Mouse (Mus musculus): ENCODE results near the gene Tor1aip2.

The Tor1aip2 gene

GRCm38 (mm10) chr1:156041451-156042241 is 6.4 kb downstream of the Tor1aip2 start:
- DNase-seq = no peak

DNA sequence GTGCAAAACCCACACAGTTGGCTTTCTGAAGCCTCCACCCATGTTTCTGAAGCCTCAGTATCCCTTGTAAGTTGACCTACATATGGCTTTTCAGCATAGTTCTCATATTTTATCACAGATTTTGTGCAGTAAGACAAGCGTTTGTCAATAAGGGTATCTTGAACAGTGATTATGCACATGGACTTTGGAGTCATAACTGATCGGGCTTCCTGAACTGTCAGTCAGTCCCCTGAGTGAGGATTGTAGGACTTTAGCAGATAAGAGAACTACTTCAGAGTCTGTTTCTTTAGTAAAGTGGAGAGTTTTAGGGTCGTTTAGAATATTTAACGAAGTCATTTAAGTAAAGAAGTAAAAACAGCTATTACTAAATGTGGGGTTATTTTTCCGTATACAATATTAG is 7.3 kb downstream of the Tor1aip2 start:
- no peak for DNase-seq

DNA sequence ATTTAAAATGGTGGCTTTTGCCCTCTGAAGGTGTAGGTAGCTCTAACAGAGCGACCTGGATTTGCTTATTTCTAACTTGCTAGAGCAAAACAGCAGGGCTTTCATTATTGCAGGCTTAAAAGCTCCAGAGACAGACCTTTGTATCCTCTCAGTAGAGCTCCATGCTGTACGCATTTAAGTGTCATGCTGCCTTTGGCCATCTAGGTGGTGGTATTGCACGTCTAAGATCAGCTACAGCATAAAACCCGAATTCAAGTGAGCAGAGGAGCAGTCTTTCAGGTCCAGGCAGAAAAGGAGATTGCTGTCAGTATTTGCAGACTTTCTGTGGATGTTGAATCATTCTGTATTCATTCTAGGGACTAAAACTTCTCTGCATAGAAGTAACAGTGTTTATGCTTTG is 7.8 kb downstream of the Tor1aip2 start:
- DNase-seq = peak; percentile 34

DNA sequence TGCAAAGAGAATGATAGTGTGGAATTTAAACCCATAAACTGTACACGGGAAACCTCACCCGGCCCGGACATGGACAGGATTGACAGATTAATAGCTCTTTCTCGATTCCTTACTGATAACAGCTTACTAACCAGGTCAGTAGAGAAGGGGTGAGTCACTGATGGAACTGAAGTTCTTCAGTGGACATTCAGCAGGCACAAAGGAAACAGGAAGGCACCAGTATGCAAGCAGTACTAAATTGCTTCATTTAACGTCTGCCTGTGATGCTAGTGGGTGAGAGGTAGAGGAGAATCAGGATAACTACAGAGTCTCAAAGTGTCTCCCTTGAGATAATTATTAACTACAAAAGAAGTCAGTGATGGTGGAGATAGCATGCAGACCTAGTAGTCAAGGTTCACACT is 9.0 kb downstream of the Tor1aip2 start:
- no peak for DNase-seq

- DNase-seq = no peak
Measured at GRCm38 (mm10) chr1:156046688-156047087, 11.5 kb downstream of the Tor1aip2 start.

- no peak for DNase-seq
Measured at GRCm38 (mm10) chr1:156058207-156058606, 23.0 kb downstream of the Tor1aip2 start.

GRCm38 (mm10) chr1:156062193-156062592 is 27.0 kb downstream of the Tor1aip2 start:
- no peak for DNase-seq

GRCm38 (mm10) chr1:156066133-156066532 is 30.9 kb downstream of the Tor1aip2 start:
- DNase-seq = no peak

GRCm38 (mm10) chr1:156070106-156070505 is 34.9 kb downstream of the Tor1aip2 start:
- DNase-seq = no peak

DNA sequence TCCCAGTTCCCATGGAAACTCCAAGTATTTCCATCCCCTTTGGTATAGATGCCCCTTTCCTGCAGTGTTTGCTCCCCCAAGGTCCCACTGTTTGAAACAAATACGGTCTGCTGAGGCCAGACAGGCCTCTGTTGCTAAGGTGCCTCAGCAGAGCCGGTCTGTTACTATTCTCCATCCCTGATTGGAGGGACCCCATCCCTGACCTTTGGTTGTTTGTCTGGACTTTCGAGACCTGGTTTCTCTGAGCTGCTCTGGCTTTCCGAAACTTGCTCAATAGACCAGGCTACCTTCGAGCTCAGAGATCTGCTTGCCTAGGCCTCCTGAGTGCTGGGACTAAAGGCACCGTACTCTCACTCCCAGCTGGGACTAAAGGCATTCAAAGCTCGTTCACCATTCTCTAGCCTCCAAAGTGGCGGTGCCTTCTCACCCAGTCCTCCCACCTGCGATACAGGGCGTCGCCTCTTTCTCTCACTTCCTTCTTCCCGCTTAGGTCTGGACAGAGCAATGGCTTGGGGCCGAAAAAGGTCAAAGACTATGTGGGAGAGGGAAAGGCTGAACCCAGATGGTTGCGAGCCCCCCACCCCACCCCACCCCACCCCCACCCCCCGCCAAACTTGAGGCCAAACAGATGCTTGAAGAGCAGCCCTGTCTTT is 38.1 kb downstream of the Tor1aip2 start:
- no peak for DNase-seq

DNA sequence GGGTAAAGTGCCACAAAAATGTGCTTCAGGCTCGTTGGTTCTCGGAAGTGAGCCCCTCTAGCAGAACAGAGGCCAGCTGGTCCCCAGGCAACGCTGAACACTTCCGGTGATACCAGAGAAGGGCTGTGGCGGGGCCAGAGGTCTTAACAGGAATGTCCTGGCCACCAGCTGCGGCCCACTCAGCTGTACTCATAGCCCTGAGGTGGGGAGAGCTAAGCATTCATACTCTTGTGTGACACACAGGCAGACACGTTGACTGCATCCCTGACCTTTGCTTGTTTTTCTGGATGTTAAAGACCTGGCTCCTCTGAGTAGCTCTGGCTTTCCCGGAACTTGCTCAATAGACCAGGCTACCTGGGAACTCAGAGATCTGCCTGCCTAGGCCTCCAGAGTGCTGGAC is 39.4 kb downstream of the Tor1aip2 start:
- no peak for DNase-seq

GRCm38 (mm10) chr1:156076474-156076873 is 41.3 kb downstream of the Tor1aip2 start:
- DNase-seq = no peak

DNA sequence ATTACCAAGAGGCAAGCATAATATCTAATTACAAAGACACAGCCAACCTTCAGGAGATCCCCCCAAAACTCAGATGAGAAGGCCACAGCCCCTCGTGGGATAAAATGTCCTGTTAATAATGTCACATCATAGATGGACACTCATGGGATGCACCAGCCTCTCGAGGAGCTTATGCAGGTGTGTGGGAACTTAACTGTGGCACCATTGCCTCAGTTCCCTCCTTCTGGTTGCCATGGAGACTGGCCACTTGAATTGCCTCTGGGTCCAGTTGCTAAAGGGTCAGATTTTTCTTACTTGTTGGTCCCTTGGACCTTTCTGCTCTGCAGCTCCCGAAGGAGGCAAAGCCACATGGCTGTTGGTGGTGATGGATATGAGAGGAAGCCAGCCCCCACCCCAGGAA is 42.5 kb downstream of the Tor1aip2 start:
- DNase-seq = no peak

GRCm38 (mm10) chr1:156084603-156085002 is 49.4 kb downstream of the Tor1aip2 start:
- DNase-seq = no peak

- peak; percentile 23 for DNase-seq
Measured at GRCm38 (mm10) chr1:156085770-156086169, 50.6 kb downstream of the Tor1aip2 start.

- DNase-seq = no peak
Measured at GRCm38 (mm10) chr1:156087586-156087985, 52.4 kb downstream of the Tor1aip2 start.

GRCm38 (mm10) chr1:156089561-156089960 is 54.4 kb downstream of the Tor1aip2 start:
- DNase-seq = no peak

DNA sequence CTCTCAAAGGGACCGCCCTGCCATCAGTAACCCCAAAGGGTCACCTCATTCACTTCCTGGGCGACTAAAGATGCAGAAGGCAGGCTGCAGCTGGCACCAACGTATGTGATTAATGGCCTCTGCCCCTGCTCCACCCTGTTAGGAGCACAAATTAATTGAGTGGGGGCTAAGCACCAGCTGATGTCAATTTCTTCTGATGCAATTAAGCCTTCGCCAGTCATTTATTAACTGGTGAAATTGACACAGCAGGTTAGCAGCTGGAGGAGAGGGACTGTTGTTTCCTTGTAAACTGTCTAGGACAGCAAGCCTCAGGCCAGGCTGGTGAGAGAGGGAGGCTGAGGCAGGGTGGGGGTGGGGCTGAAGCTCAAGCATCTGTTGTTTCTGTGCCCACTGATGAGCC is 54.8 kb downstream of the Tor1aip2 start:
- no peak for DNase-seq

GRCm38 (mm10) chr1:156091811-156092210 is 56.6 kb downstream of the Tor1aip2 start:
- no peak for DNase-seq

DNA sequence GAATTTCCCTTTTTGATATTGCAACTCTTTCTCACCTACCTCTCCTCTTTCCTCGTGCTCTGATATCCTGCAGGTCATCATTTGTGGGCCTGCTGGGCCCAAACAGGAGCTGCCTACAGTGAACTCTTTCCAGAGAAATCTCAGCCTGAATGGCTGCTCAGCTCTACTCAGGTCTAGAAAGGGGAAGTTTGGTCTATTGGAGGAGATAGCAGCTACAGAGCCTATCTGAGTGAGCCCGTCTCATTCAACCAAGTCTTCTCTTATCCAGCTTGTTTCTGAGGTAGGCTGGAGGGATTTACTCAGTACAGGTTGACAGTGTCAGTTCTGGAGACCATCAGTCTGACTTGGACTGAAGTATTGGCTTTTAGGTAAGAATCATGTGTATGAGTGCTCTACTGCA is 68.6 kb downstream of the Tor1aip2 start:
- no peak for DNase-seq

DNA sequence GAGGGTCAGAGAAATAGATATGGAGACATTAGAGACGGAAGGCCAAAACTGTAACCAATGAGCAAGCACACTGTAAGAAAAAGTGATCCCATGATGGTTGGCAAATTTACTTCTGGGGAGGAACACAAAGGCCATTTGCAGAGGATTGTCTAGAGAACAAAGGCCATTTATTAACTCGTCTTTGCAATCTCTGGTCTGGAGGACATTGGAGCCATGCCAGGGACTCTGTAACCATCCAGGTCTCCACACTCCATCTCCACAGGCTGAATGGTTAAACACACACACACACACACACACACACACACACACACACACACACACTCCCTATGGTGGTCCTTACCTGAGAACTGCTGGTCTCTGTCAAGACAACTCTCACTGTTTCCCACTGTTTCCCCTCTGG is 70.2 kb downstream of the Tor1aip2 start:
- DNase-seq = no peak

DNA sequence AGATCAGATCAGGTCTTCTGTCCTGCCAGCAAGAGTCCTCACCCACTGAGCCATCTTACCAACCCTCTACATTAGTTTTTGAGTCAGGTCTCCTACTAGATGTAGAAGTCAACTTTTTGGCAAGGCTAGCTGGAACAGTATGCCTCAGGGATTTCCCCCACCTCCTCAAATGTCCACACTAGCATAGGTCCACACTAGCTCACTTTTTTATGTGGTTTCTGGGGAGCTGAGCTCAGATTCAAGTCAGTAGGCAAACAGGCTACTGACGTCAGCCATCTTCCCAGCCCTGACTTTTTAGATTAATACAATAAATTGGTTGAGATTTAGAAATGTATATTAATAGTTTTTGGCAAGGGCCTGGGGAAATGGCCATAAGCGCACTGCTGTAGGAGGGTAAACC is 72.2 kb downstream of the Tor1aip2 start:
- no peak for DNase-seq

DNA sequence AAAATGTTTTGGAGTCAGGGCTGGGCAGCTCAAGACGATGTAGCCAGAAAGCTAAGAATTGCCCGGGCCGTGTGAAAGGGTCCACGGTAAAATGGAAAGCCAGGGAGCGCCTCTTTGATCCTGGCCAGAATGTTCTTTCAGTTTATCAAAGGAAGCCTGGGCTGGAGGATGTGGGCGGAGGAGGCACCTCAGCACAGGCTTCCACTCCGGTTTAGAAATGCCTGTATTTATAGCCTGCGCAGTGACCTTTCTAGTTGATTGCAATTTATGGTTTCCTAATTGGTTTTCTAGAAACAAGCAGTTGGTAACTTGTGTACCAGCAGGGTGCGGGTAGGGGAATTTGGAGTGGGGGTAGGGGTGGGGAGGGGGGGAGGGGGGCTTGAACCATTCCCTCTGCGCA is 73.2 kb downstream of the Tor1aip2 start:
- no peak for DNase-seq

- no peak for DNase-seq
Measured at GRCm38 (mm10) chr1:156111090-156111489, 75.9 kb downstream of the Tor1aip2 start.

DNA sequence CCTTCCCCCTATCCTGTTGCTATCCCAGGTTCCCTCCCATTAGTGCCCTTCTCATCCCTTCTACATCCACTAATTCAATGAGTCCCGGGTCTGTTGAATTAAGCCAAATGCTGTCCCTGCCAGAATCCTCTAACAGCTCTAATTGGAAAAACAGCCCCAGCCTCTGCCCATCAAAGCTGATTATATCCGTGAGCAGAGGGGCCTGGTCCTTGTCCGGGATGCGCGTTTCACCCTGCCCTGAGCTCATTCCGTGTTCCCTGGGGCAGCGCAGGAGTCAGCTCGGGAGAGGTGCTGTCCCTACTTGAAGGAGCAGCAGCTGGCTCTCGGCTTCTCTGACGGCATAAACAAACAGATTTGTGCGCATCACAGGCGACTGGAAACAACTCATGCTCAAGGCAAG is 76.5 kb downstream of the Tor1aip2 start:
- DNase-seq = no peak
